Mouse (Mus musculus) embryonic facial prominence, embryonic 11.5 days (tissue): Measurements from ENCODE around the gene Adgrg5. TPM values are rescaled to one million over a fixed set of nuclear protein-coding genes. Genes with fewer than 3 reads are reported as not detected.

ENCODE experiments used
- ATAC-seq: fragments of 200-750 bp; cut with Nextera tagmentation; replicated peaks from 2 replicates; pipeline ENCODE4 v1.8.0; 2017; ENCODE audit warnings: low read depth; ENCODE audit not compliant: insufficient number of reproducible peaks, low FRiP score, low TSS enrichment
- DNase-seq: peaks from one replicate; pipeline ENCODE4 v3.0.0-alpha.2; 2015; ENCODE audit warnings: low spot score
- H3K27ac ChIP-seq: fragments of 300-500 bp; sonication (generic); replicated peaks from 2 replicates; pipeline ENCODE4 v1.5.1; 2014; ENCODE audit warnings: mild to moderate bottlenecking, low read depth, low read length, control low read depth
- H3K27me3 ChIP-seq: fragments of 300-500 bp; sonication (generic); 2 replicates; pipeline ENCODE4 v1.6.1; 2014; ENCODE audit warnings: mild to moderate bottlenecking, low read length, moderate library complexity, mixed read lengths; ENCODE audit not compliant: control insufficient read depth, insufficient read depth
- H3K36me3 ChIP-seq: fragments of 300-500 bp; sonication (generic); replicated peaks from 2 replicates; pipeline ENCODE4 v1.6.1; 2014; ENCODE audit warnings: low read depth, mild to moderate bottlenecking, low read length, moderate library complexity, mixed read lengths; ENCODE audit not compliant: control insufficient read depth, insufficient read depth
- H3K4me1 ChIP-seq: fragments of 300-500 bp; sonication (generic); 2 replicates; pipeline ENCODE4 v1.6.1; 2014; ENCODE audit warnings: low read length, mixed read lengths; ENCODE audit not compliant: control insufficient read depth, insufficient read depth
- H3K4me2 ChIP-seq: fragments of 300-500 bp; sonication (generic); 2 replicates; pipeline ENCODE4 v1.6.1; 2014; ENCODE audit warnings: low read depth, mild to moderate bottlenecking, control low read depth, low read length, moderate library complexity
- H3K4me3 ChIP-seq: fragments of 300-500 bp; sonication (generic); 2 replicates; pipeline ENCODE4 v1.5.1; 2014; ENCODE audit warnings: low read depth, low read length, control low read depth
- H3K9ac ChIP-seq: fragments of 300-500 bp; sonication (generic); replicated peaks from 2 replicates; pipeline ENCODE4 v1.6.1; 2014; ENCODE audit warnings: mild to moderate bottlenecking, control low read depth, low read length
- H3K9me3 ChIP-seq: fragments of 300-500 bp; sonication (generic); replicated peaks from 2 replicates; pipeline ENCODE4 v1.6.1; 2016; ENCODE audit warnings: mild to moderate bottlenecking, low read length, inconsistent platforms, mixed read lengths; ENCODE audit not compliant: control insufficient read depth
- WGBS: fragments of 180-500 bp; shearing (Covaris S2); extraction: QIAGEN DNeasy Blood & Tissue Kit; methylation state at CpG from one replicate; pipeline ENCODE4 v1.1.7; 2014; 5-methylcytosine and 5-hydroxymethylcytosine counted together
- polyA plus RNA-seq: library from polyadenylated mRNA; unstranded; fragments of >200 nt; fragmentation: Nextera tagmentation; extraction: Ambion mirVana; gene quantifications from 2 replicates; pipeline ENCODE4 v1.2.1, GENCODE M21; 2014

Adgrg5 gene
- polyA plus RNA-seq, 1 experiment from 2014 or later, result not detected

DNA sequence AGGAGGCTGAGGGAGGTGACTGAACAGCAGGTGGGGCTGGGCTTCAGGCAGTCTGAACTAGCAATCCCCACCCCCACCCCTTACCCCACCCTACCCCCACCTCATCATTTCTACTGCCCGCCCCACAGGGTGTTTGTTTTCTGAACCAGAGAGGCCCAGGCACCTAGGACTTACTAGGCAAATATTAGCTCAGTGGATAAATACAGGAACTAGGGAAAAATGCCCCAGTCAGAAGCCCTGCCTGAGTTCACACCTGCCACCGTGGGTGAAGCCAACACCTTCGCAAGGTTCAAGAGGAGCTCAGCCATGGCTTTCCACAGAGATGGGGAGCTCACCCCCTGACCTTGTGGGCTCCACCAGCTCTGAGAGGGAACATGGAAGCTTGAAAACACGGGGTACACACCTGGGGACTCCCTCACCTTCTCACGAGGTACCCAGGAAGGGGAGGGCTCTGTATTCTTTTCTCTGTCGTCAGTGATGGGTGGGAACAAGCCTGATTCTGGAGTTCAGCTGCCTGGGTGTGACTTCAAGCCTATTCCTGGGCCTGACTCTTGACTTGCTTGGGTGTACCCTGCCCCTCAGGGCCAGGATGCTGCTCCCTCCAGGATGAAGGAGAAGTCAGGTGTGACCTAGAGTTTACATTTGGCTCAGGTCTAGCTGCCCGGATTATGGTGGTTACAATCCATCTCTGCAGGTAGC, 51.1 kb downstream of the Adgrg5 start, which contains the start of gene Adgrg1:
Gene Adgrg1, plus strand, starts transcription at position 285 of the 699 bp plus-strand sequence.
- Histone ChIP-seq H3K4me2 (no peak within 1 kb of the TSS), H3K27ac (no peak within 1 kb of the TSS), H3K27me3 (peaks cover 6% of the 10 kb centered on the region; the same call in 1 of the 2 replicates), H3K4me3 (no peak within 1 kb of the TSS), H3K36me3 (no peaks in the 10 kb centered on the region), H3K4me1 (no peaks in the 10 kb centered on the region), H3K9ac (no peak within 1 kb of the TSS), H3K9me3 (no peaks in the 10 kb centered on the region)
- WGBS, result 49% methylated on average over 7 of the region's 7 CpGs
- DNase-seq (no peak), ATAC-seq (no peak)

GRCm38 (mm10) chr8:94976651-94977417, 53.3 kb downstream of the Adgrg5 start:
- Histone ChIP-seq H3K9ac (no peak overlapping the region; the same call in 1 of the 2 replicates), H3K4me2 (peak overlapping the region; percentile 21), H3K4me3 (peak overlapping the region; percentile 18; the same call in 1 of the 2 replicates), H3K27me3 (peaks cover 6% of the 10 kb centered on the region; the same call in 1 of the 2 replicates), H3K36me3 (no peaks in the 10 kb centered on the region), H3K4me1 (no peaks in the 10 kb centered on the region), H3K27ac (peak overlapping the region; percentile 59; the same call in 1 of the 2 replicates), H3K9me3 (no peaks in the 10 kb centered on the region)
- DNase-seq (no peak), ATAC-seq (no peak)
- WGBS, result 20% methylated on average over 17 of the region's 17 CpGs

DNA sequence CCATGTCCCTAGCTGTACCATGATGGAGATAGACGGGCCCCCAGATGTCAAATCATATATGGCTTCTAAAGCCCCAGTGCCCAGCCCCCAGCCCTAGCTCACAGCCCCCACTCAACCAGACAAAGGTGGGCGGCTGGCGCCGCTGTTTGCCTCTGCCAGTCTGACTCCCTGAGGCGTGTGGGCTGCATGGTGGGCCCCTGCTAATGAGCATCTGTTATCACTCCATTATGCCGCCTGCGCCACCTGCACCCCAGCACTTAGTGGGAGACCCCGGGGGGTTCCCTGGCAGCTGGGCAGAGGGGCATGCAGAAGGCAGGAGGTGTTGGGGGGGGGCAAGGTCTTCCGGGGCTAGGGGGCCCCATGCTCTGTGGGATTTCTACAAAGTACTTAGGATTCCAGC, 54.6 kb downstream of the Adgrg5 start:
- Histone ChIP-seq H3K27me3 (peaks cover 6% of the 10 kb centered on the region; the same call in 1 of the 2 replicates), H3K36me3 (no peaks in the 10 kb centered on the region), H3K27ac (no peak overlapping the region), H3K9ac (no peak overlapping the region; the same call in 1 of the 2 replicates), H3K9me3 (no peaks in the 10 kb centered on the region), H3K4me1 (no peaks in the 10 kb centered on the region), H3K4me2 (no peak overlapping the region), H3K4me3 (no peak overlapping the region)
- no peak; the same call in 1 of the 2 replicates for ATAC-seq
- 61% methylated on average over 9 of the region's 9 CpGs for WGBS
- no peak for DNase-seq

GRCm38 (mm10) chr8:94978593-94979319, 55.3 kb downstream of the Adgrg5 start:
- Histone ChIP-seq H3K4me1 (peaks cover 1% of the 10 kb centered on the region; the same call in 1 of the 2 replicates), H3K4me2 (no peak overlapping the region), H3K36me3 (no peaks in the 10 kb centered on the region), H3K9ac (no peak overlapping the region), H3K27ac (no peak overlapping the region), H3K27me3 (peaks cover 6% of the 10 kb centered on the region; the same call in 1 of the 2 replicates), H3K4me3 (no peak overlapping the region), H3K9me3 (no peaks in the 10 kb centered on the region)
- WGBS, result 78% methylated on average over 13 of the region's 13 CpGs
- ATAC-seq, result no peak
- DNase-seq, result no peak

GRCm38 (mm10) chr8:94980176-94980575, 56.7 kb downstream of the Adgrg5 start:
- WGBS, result 89% methylated on average over 5 of the region's 5 CpGs
- no peak for ATAC-seq
- no peaks in the 10 kb centered on the region for H3K9me3 ChIP-seq

GRCm38 (mm10) chr8:94980976-94981375, 57.5 kb downstream of the Adgrg5 start:
- 60% methylated on average over 8 of the region's 8 CpGs for WGBS
- Histone ChIP-seq H3K27me3 (peaks cover 6% of the 10 kb centered on the region; the same call in 1 of the 2 replicates), H3K36me3 (no peaks in the 10 kb centered on the region), H3K4me3 (no peak overlapping the region), H3K27ac (no peak overlapping the region), H3K9me3 (no peaks in the 10 kb centered on the region), H3K4me1 (peaks cover 3% of the 10 kb centered on the region; the same call in 1 of the 2 replicates), H3K4me2 (no peak overlapping the region), H3K9ac (no peak overlapping the region)
- no peak for DNase-seq
- ATAC-seq, result no peak

More at GRCm38 (mm10) chr8:94980176-94980575, 56.7 kb downstream of the Adgrg5 start:
- Histone ChIP-seq H3K4me2 (no peak overlapping the region), H3K4me3 (no peak overlapping the region), H3K9ac (no peak overlapping the region), H3K27ac (no peak overlapping the region), H3K4me1 (peaks cover 3% of the 10 kb centered on the region; the same call in 1 of the 2 replicates), H3K36me3 (no peaks in the 10 kb centered on the region), H3K27me3 (peaks cover 6% of the 10 kb centered on the region; the same call in 1 of the 2 replicates)
- no peak for DNase-seq

- Histone ChIP-seq H3K36me3 (no peaks in the 10 kb centered on the region), H3K9ac (no peak overlapping the region), H3K4me2 (no peak overlapping the region), H3K27me3 (peaks cover 6% of the 10 kb centered on the region; the same call in 1 of the 2 replicates), H3K9me3 (no peaks in the 10 kb centered on the region), H3K27ac (no peak overlapping the region), H3K4me3 (no peak overlapping the region), H3K4me1 (peaks cover 3% of the 10 kb centered on the region; the same call in 1 of the 2 replicates)
- DNase-seq (no peak), ATAC-seq (no peak)
- WGBS, result 84% methylated on average over 7 of the region's 7 CpGs
These were observed 58.4 kb downstream of the Adgrg5 start for GRCm38 (mm10) chr8:94981848-94982247.
